Mouse (Mus musculus) layer of hippocampus, postnatal 10 days (tissue): ENCODE results near the gene Vps52. TPM values are rescaled to one million over a fixed set of nuclear protein-coding genes. Genes with fewer than 3 reads are reported as not detected.
"Not testable (repeated sequence)": the region's sequence is repeated elsewhere in the genome, so short reads cannot be mapped to it uniquely, and the experiment has no call there.

Experiments used
- DNase-seq, 2 experiments: peaks; one replicate each; pipeline ENCODE4 v3.0.0; 2021; ENCODE audit warnings: low spot score in 2 of 2
- total RNA-seq, 2 experiments: library from RNA; stranded (reverse); gene quantifications; 2 replicates each; pipeline ENCODE4 v1.2.3; 2021

Vps52 gene
- total RNA-seq, 2 experiments from 2014 or later: 80.4 to 81.7 TPM

DNA sequence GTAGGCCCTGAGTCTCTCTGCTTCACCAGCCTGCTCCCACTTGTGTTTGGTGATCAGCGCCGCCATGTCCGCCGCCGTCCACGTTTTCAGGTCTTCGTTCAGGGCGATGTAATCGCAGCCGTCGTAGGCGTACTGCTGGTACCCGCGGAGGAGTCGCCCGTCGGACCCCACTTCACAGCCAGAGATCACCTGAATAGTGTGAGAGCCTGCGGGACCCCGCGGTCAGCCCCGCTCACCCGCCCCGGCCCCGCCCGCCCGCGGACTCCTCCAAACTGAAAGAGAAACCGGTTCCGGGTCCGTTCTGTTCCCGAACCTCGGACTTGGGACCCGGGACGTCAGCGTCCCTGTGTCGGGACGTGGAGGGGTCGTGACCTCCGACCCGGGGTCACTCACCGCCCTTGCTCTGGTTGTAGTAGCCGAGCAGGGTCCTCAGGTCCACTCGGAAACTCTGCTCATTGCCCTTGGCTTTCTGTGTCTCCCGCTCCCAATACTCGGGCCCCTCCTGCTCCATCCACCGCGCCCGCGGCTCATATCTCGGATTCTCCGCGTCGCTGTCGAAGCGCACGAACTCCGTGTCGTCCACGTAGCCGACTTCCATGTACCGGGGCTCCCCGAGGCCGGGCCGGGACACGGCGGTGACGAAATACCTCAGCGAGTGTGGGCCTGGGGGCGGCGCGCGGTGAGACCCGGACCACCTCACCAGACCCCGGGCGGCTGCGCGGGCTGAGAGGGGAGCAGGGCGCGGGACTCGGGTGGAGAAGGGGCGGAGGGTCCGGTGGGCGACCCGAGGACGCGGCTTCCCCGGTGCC lies 43.9 kb downstream of the Vps52 start:
- DNase-seq: no peak

DNA sequence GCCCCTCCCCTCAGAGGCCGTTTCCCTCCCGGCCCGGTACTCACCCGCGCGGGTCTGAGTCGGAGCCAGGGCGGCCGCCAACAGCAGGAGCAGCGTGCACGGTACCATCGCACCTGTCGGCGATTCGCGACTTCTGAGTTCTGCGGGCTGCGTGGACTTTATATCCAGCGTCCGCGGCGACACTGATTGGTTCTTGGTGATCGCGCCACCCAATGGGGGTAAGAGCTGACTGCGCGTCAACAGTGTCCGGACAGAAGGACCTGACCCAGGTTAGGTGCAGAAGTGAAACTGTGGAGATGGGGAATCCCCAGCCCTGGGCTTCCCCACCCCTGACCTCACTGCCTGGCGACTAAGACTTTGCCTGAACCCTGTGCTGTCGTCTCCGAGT lies 44.5 kb downstream of the Vps52 start, which contains the start of gene H2-K1:
H2-K1 (minus strand) TSS at position 198 of the 388 bp plus-strand sequence.
- peak; percentile 71 to 73 for DNase-seq

DNA sequence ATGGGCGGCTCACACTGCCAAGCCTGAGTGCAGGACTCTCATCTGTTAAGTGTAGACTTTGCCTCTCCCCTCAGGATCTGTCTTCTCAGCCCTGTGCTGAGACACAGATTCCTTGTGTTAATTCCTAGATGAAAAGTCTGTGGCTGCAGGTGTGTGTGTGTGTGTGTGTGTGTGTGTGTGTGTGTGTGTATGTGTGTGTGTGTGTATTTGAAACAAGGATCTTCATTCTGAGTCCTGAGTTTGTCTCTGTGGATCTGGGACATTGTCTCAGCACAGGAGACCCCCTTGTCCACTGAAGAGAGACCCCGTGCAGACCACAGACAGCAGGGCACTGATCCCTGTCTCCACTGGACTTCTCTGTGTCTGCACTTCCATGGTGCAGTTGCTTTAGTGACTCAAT lies 45.2 kb downstream of the Vps52 start:
- not testable (repeated sequence) for DNase-seq

DNA sequence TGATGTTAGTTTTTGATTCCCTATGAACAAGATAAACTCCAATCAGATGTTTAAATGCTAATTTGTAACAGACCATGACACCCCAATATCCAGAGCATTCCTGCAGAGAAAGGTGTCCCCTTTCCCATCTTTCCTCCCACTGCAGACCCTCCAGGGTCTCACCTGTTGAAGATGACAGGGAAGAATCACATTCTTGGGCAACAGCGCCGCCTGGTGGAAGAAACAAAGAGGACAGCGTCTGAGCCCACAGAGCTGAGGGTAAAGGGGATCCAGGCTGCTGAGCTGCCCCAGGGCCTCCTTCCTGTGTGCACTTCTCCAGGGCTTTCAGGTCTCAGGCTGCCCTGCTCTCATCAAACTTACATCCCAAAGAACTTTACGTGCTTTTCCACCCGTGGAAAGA lies 47.8 kb downstream of the Vps52 start:
- DNase-seq: peak; percentile 41 to 48

DNA sequence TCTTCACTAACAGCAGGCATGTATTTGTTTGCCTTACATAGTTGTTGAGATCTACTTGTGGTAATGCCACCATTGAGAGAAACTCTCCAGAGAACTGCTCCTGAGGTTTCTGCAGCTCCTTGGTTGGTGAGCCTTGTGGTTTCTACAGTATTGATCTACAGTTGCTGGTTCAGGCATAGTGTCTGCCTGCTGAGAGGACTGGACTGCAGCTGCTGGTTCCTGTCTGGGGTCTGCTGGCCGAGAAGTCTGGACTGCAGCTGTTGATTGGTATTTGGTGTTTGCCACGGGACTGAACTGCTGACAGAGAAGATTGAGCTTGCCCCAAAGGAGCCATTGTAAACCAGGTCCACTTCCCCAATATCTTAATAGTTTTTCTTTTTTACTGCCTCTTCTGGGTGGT lies 51.0 kb downstream of the Vps52 start:
- no peak for DNase-seq

DNA sequence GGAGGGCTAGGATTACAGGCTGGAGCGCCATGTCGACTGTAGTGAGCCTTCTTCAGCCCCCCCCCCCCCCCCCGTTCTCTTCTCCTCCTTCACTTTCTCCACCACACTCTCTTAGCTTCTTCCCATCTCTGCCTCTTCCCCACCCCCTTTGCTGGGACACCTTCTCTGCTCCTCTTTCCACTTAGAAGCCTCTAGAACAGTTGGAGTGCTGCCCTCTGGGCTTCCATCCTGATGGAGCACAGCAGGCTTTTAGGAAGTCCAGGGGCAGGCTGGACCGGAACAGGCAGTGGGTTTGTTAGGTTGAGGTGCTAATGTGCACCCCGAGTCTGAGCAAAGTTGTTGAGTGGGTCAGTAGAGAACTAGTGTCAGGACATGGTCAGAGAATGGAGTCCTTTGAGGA lies 54.5 kb downstream of the Vps52 start:
- no peak for DNase-seq

DNA sequence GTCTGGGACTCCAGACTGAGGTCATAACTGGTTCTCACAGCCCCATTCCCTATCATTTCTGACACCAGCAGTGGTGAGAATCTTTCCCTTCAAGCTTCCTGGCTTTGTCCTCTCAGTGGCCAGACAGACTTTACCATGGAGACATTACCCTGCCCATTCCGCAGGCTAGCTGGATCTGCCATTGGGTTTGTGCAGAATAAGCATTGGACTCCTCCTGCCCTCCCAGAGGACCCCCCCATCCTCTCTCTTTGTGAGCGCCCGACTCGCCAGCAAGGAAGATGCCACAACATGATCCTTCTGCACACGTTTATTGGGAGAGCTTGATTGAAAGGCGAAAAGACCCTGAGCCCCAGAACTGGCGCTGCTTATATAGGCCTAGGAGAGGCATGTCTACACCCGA lies 57.8 kb downstream of the Vps52 start:
- no peak for DNase-seq

Other genes with a start within 250 kb of the Vps52 start
- 10 to 100 TPM; 74.1 to 76.0 TPM for gene March2, start 237.1 kb upstream of the Vps52 start, total RNA-seq
- 100 to 1,000 TPM; 252 to 307 TPM for gene Rab11b, start 195.3 kb upstream of the Vps52 start, total RNA-seq
- gene Angptl4, start 174.0 kb upstream of the Vps52 start, total RNA-seq: 1 to 10 TPM; 6.9 to 9.5 TPM
- 10 to 100 TPM; 38.0 to 51.2 TPM for gene Kank3, start 145.3 kb upstream of the Vps52 start, total RNA-seq
- gene Rps28, start 131.2 kb upstream of the Vps52 start, total RNA-seq: 100 to 1,000 TPM; 919 to 984 TPM
- 100 to 1,000 TPM; 244 to 245 TPM for gene Ndufa7, start 131.2 kb upstream of the Vps52 start, total RNA-seq
- gene Cd320, start 112.7 kb upstream of the Vps52 start, total RNA-seq: 10 to 100 TPM; 25.1 to 27.1 TPM
- gene Gm7029, start 82.0 kb upstream of the Vps52 start, total RNA-seq: not detected
- 1 to 10 TPM; 5.6 to 6.8 TPM for gene Kifc1, start 65.2 kb upstream of the Vps52 start, total RNA-seq
- gene Platr17, start 50.7 kb upstream of the Vps52 start, total RNA-seq: 1 to 10 TPM in 1 of 2 experiments, under 1 TPM in 1; 0.87 to 1.1 TPM
- gene Daxx, start 46.4 kb upstream of the Vps52 start, total RNA-seq: 10 to 100 TPM; 23.9 to 29.6 TPM
- gene Tapbp, start 39.9 kb upstream of the Vps52 start, total RNA-seq: 10 to 100 TPM; 36.3 to 40.7 TPM
- 10 to 100 TPM; 29.4 to 30.5 TPM for gene Zbtb22, start 39.9 kb upstream of the Vps52 start, total RNA-seq
- gene Rgl2, start 26.3 kb upstream of the Vps52 start, total RNA-seq: 10 to 100 TPM; 60.2 to 80.6 TPM
- 100 to 1,000 TPM in 1 of 2 experiments, 10 to 100 TPM in 1; 83.1 to 106 TPM for gene Pfdn6, start 15.5 kb upstream of the Vps52 start, total RNA-seq
- gene Wdr46, start 15.2 kb upstream of the Vps52 start, total RNA-seq: 10 to 100 TPM; 21.8 to 24.8 TPM
- 1 to 10 TPM; 6.2 to 6.7 TPM for gene B3galt4, start 4.3 kb upstream of the Vps52 start, total RNA-seq
- 100 to 1,000 TPM; 453 to 457 TPM for gene Rps18, start 189 bp downstream of the Vps52 start, total RNA-seq
- 10 to 100 TPM; 11.1 to 14.3 TPM for gene H2-K1, start 44.5 kb downstream of the Vps52 start, total RNA-seq
- gene Ring1, start 68.9 kb downstream of the Vps52 start, total RNA-seq: 10 to 100 TPM; 27.8 to 34.2 TPM
- 10 to 100 TPM; 48.6 to 51.6 TPM for gene H2-Ke6, start 72.2 kb downstream of the Vps52 start, total RNA-seq
- gene Slc39a7, start 75.9 kb downstream of the Vps52 start, total RNA-seq: 100 to 1,000 TPM in 1 of 2 experiments, 10 to 100 TPM in 1; 82.8 to 108 TPM
- 10 to 100 TPM; 70.1 to 70.2 TPM for gene Rxrb, start 76.0 kb downstream of the Vps52 start, total RNA-seq
- gene Col11a2, start 83.6 kb downstream of the Vps52 start, total RNA-seq: 10 to 100 TPM; 14.5 to 22.0 TPM
- under 1 TPM in 1 of 2 experiments, not detected in 1; 0.34 TPM for gene H2-Oa, start 136.5 kb downstream of the Vps52 start, total RNA-seq
- 10 to 100 TPM; 34.4 to 38.6 TPM for gene H2-DMa, start 163.7 kb downstream of the Vps52 start, total RNA-seq
- 100 to 1,000 TPM; 252 to 263 TPM for gene Brd2, start 166.8 kb downstream of the Vps52 start, total RNA-seq
- not detected for gene H2-DMb2, start 187.5 kb downstream of the Vps52 start, total RNA-seq
- under 1 TPM; 0.69 to 0.91 TPM for gene H2-DMb1, start 197.3 kb downstream of the Vps52 start, total RNA-seq
- gene Tap1, start 231.7 kb downstream of the Vps52 start, total RNA-seq: 1 to 10 TPM; 5.1 to 5.2 TPM
- gene Psmb9, start 232.0 kb downstream of the Vps52 start, total RNA-seq: 1 to 10 TPM; 1.4 to 1.9 TPM
- 1 to 10 TPM; 2.3 to 4.4 TPM for gene Psmb8, start 241.9 kb downstream of the Vps52 start, total RNA-seq
- 1 to 10 TPM; 4.8 to 6.3 TPM for gene Tap2, start 247.7 kb downstream of the Vps52 start, total RNA-seq